8 mouse cellular contexts compared by ENCODE assay signal in genomic region chr2:45116531-45117024, GRCm38 (mm10). TPM values are rescaled to one million over a fixed set of nuclear protein-coding genes. Genes with fewer than 3 reads are reported as not detected.
DNase-seq lines count a peak whose midpoint lies in the region; ATAC-seq and TF ChIP-seq lines count a peak whose summit lies in the region.

No protein-coding gene starts in this region.

- peak in 1 of 2 experiments; percentile 34 for DNase-seq in cerebellum, adult 2 months
- DNase-seq in cerebellum, adult 18-20 months = no peak
- no peak for DNase-seq in thymus, adult 2 months
- DNase-seq in thymus, postnatal 10 days (ENCODE audit: low spot score in 2 of 2) = no peak
- peak; percentile 41 for DNase-seq in gastrocnemius, postnatal 14 days
- DNase-seq in midbrain, embryonic 14.5 days = peak; percentile 65
- no peak for DNase-seq in urinary bladder, postnatal 25 days (ENCODE audit: low spot score)

- TF ChIP-seq POLR2A in cerebellum, adult 2 months (IDR thresholded peaks at IDR 0.05; ENCODE audit: borderline replicate concordance, insufficient read depth, low read length) = no peak
- no peak for TF ChIP-seq POLR2A in thymus, adult 2 months (IDR thresholded peaks at IDR 0.05; ENCODE audit: control insufficient read depth, extremely low read depth, insufficient read depth, low read length, poor library complexity)

- intact Hi-C loops in gastrocnemius, postnatal 14 days (cut with DNase I; ENCODE audit: low total_unique reads) = loop anchor here (10.0 kb wide), 1 partner anchor 192 kb away; the partner anchor contains the start of gene Gtdc1

- WGBS in cerebellum, adult 2 months = 1% methylated on average over 25 of the region's 25 CpGs
- WGBS in thymus, adult 2 months = 1% methylated on average over 25 of the region's 25 CpGs
- WGBS in kidney, embryonic 15.5 days = under 1% methylated on average over 25 of the region's 25 CpGs
- under 1% methylated on average over 25 of the region's 25 CpGs for WGBS in midbrain, embryonic 14.5 days

- 0 out of 2 replicates have a peak, but pooled peaks cover 2% of the 10 kb centered on the region for H3K4me1 ChIP-seq in cerebellum, adult 2 months (ENCODE audit: control insufficient read depth, insufficient read depth, low read length)
- peaks cover 15% of the 10 kb centered on the region for H3K4me1 ChIP-seq in thymus, adult 2 months (replicated peaks; ENCODE audit: control insufficient read depth, insufficient read depth, low read length)
- H3K4me1 ChIP-seq in kidney, embryonic 15.5 days = peaks cover 23% of the 10 kb centered on the region
- H3K4me1 ChIP-seq in midbrain, embryonic 14.5 days (ENCODE audit: control insufficient read depth, insufficient read depth, low read length) = peaks cover 24% of the 10 kb centered on the region

- peak overlapping the region; percentile 38; the same call in 1 of the 2 replicates for H3K27ac ChIP-seq in cerebellum, adult 2 months (ENCODE audit: insufficient read depth, low read length)
- peak overlapping the region; percentile 29; the same call in 1 of the 2 replicates for H3K27ac ChIP-seq in thymus, adult 2 months (ENCODE audit: control insufficient read depth, insufficient read depth, low read length)
- H3K27ac ChIP-seq in kidney, embryonic 15.5 days = peak overlapping the region; percentile 90
- peak overlapping the region; percentile 79 for H3K27ac ChIP-seq in midbrain, embryonic 14.5 days (replicated peaks; ENCODE audit: low read depth, low read length)

- no peaks in the 10 kb centered on the region for H3K36me3 ChIP-seq in thymus, adult 2 months (ENCODE audit: control insufficient read depth, insufficient read depth, low read length)
- H3K36me3 ChIP-seq in kidney, embryonic 15.5 days = no peaks in the 10 kb centered on the region
- no peaks in the 10 kb centered on the region for H3K36me3 ChIP-seq in midbrain, embryonic 14.5 days (ENCODE audit: control insufficient read depth, insufficient read depth, low read length)

- H3K9ac ChIP-seq in kidney, embryonic 15.5 days = peak overlapping the region; percentile 52
- H3K9ac ChIP-seq in midbrain, embryonic 14.5 days (replicated peaks; ENCODE audit: low read length) = peak overlapping the region; percentile 54

- H3K4me2 ChIP-seq in kidney, embryonic 15.5 days = peak overlapping the region; percentile 72
- peak overlapping the region; percentile 80 for H3K4me2 ChIP-seq in midbrain, embryonic 14.5 days (ENCODE audit: low read length)

- H3K27me3 ChIP-seq in cerebellum, adult 2 months (ENCODE audit: control insufficient read depth, insufficient read depth, low read length) = peaks cover 11% of the 10 kb centered on the region; the same call in 1 of the 2 replicates
- peaks cover 5% of the 10 kb centered on the region; the same call in 1 of the 2 replicates for H3K27me3 ChIP-seq in thymus, adult 2 months (ENCODE audit: control insufficient read depth, insufficient read depth, low read length)
- H3K27me3 ChIP-seq in kidney, embryonic 15.5 days = peaks cover 7% of the 10 kb centered on the region; the same call in 1 of the 2 replicates
- no peaks in the 10 kb centered on the region for H3K27me3 ChIP-seq in midbrain, embryonic 14.5 days (ENCODE audit: control insufficient read depth, insufficient read depth, low read length)

- H3K4me3 ChIP-seq in cerebellum, adult 2 months (replicated peaks; ENCODE audit: insufficient read depth, low read depth, low read length) = peak overlapping the region; percentile 1
- peak overlapping the region; percentile 21; the same call in 1 of the 2 replicates for H3K4me3 ChIP-seq in thymus, adult 2 months (ENCODE audit: control insufficient read depth, insufficient read depth, low read length)
- H3K4me3 ChIP-seq in kidney, embryonic 15.5 days (replicated peaks) = peak overlapping the region; percentile 52
- peak overlapping the region; percentile 54 for H3K4me3 ChIP-seq in midbrain, embryonic 14.5 days (replicated peaks; ENCODE audit: low read depth, low read length)

- peak; percentile 24 for ATAC-seq in kidney, embryonic 15.5 days (replicated peaks; ENCODE audit: low FRiP score)
- ATAC-seq in midbrain, embryonic 14.5 days (ENCODE audit: low FRiP score, low TSS enrichment) = peak; percentile 13

- TF ChIP-seq CTCF in cerebellum, adult 2 months (IDR thresholded peaks at IDR 0.05; ENCODE audit: borderline replicate concordance, insufficient read depth, low read depth, low read length) = no peak
- TF ChIP-seq CTCF in thymus, adult 2 months (IDR thresholded peaks at IDR 0.05; ENCODE audit: borderline replicate concordance, control insufficient read depth, extremely low read depth, insufficient read depth, low read length, poor library complexity) = no peak

- no peaks in the 10 kb centered on the region for H3K9me3 ChIP-seq in kidney, embryonic 15.5 days (replicated peaks)
- H3K9me3 ChIP-seq in midbrain, embryonic 14.5 days (ENCODE audit: control insufficient read depth, low read length) = no peaks in the 10 kb centered on the region

RNA-seq across cellular contexts. Expression of gene Zeb2, which starts 0.6 kb away (rescaled TPM):
- 35.8 and 40.5 TPM in 2 replicates for polyA plus RNA-seq in cerebellum, adult 2 months (2012; rRNA removed)
- polyA plus RNA-seq in thymus, adult 2 months (2012; rRNA removed) = 6.5 and 8.7 TPM in 2 replicates
- 10 to 100 TPM; 40.8 to 59.9 TPM for total RNA-seq in gastrocnemius, postnatal 14 days (2021)
- polyA plus RNA-seq in kidney, embryonic 15.5 days (2015; fragmentation: Nextera tagmentation; extraction: Ambion mirVana) = 51.1 and 57.1 TPM in 2 replicates
- 25.5 and 32.3 TPM in 2 replicates for polyA plus RNA-seq in midbrain, embryonic 14.5 days (2014; fragmentation: Nextera tagmentation; extraction: Ambion mirVana)

Comparison
In these comparisons a context has a peak if more than half of its experiments do, and no peak if none do; other contexts are left out.
1. DNase-seq: peak in gastrocnemius, postnatal 14 days (single experiment) and midbrain, embryonic 14.5 days (single experiment); none in cerebellum, adult 18-20 months (0 of 2), thymus, adult 2 months (single experiment), thymus, postnatal 10 days (0 of 2) and urinary bladder, postnatal 25 days (single experiment).
2. H3K27ac ChIP-seq: peak in every context shown above with its lines; median percentile 90 in kidney, embryonic 15.5 days; 79 in midbrain, embryonic 14.5 days; 38 in cerebellum, adult 2 months; 29 in thymus, adult 2 months.
3. H3K4me3 ChIP-seq: peak in every context shown above with its lines; median percentile 54 in midbrain, embryonic 14.5 days; 52 in kidney, embryonic 15.5 days; 21 in thymus, adult 2 months; 1 in cerebellum, adult 2 months.